Comparison of ENCODE assay signal across 49 mouse cellular contexts in genomic region chr15:82402741-82403140, GRCm38 (mm10). TPM values are rescaled to one million over a fixed set of nuclear protein-coding genes. Genes with fewer than 3 reads are reported as not detected.
"Had no signal": no experiment of that assay in that cellular context is flagged by ENCODE, and none has a peak within 500 bp of the region (broad histone marks: within the 10 kb centered on the region; RNA-seq: fewer than 3 reads in every experiment).

No protein-coding gene starts in this region.

- H3K4me2 ChIP-seq: heart, embryonic 11.5 days; heart, embryonic 13.5 days; heart, embryonic 15.5 days; hindbrain, embryonic 12.5 days; hindbrain, embryonic 13.5 days; hindbrain, embryonic 14.5 days; hindbrain, embryonic 15.5 days; intestine, embryonic 15.5 days; kidney, embryonic 15.5 days had no signal

- H3K9me3 ChIP-seq: heart, embryonic 13.5 days; heart, embryonic 15.5 days; hindbrain, embryonic 10.5 days; hindbrain, embryonic 12.5 days; hindbrain, embryonic 13.5 days; hindbrain, embryonic 15.5 days; intestine, embryonic 15.5 days; kidney, embryonic 15.5 days had no signal

- H3K9ac ChIP-seq: heart, embryonic 13.5 days; heart, embryonic 15.5 days; hindbrain, embryonic 12.5 days; hindbrain, embryonic 13.5 days; hindbrain, embryonic 14.5 days; hindbrain, embryonic 15.5 days; intestine, embryonic 15.5 days; kidney, embryonic 15.5 days had no signal

- H3K4me1 ChIP-seq: heart, embryonic 13.5 days; heart, embryonic 15.5 days; hindbrain, embryonic 12.5 days; hindbrain, embryonic 13.5 days; hindbrain, embryonic 15.5 days; intestine, embryonic 15.5 days; kidney, embryonic 15.5 days had no signal

- H3K27ac ChIP-seq: heart, embryonic 13.5 days; heart, embryonic 15.5 days; hindbrain, embryonic 10.5 days; hindbrain, embryonic 12.5 days; hindbrain, embryonic 13.5 days; hindbrain, embryonic 14.5 days; hindbrain, embryonic 15.5 days; hindbrain, postnatal 0 days; intestine, embryonic 15.5 days; kidney, embryonic 15.5 days; kidney, postnatal 0 days; layer of hippocampus, adult 2 months; left cerebral cortex, adult 2 months had no signal

- ATAC-seq: hindbrain, embryonic 16.5 days; hindbrain, postnatal 0 days; inflammation-experienced regulatory T-cells, adult 6 months; intestine, embryonic 15.5 days; intestine, embryonic 16.5 days; intestine, postnatal 0 days had no signal

- H3K4me3 ChIP-seq: heart, embryonic 13.5 days; heart, embryonic 15.5 days; hindbrain, embryonic 10.5 days; hindbrain, embryonic 12.5 days; hindbrain, embryonic 13.5 days; hindbrain, embryonic 15.5 days; intestine, embryonic 15.5 days; kidney, embryonic 15.5 days; layer of hippocampus, adult 2 months; left cerebral cortex, adult 2 months had no signal

- H3K36me3 ChIP-seq: heart, embryonic 13.5 days; heart, embryonic 15.5 days; hindbrain, embryonic 10.5 days; hindbrain, embryonic 12.5 days; hindbrain, embryonic 13.5 days; hindbrain, embryonic 15.5 days; intestine, embryonic 15.5 days; kidney, embryonic 15.5 days had no signal

- H3K27me3 ChIP-seq: heart, embryonic 13.5 days; heart, embryonic 15.5 days; hindbrain, embryonic 12.5 days; hindbrain, embryonic 13.5 days; hindbrain, embryonic 15.5 days; intestine, embryonic 15.5 days; kidney, embryonic 15.5 days had no signal

- DNase-seq: heart, postnatal 10 days; heart, postnatal 14 days; heart, postnatal 36 days; heart, postnatal 4 days; kidney, adult 11 months; kidney, adult 18-20 months; kidney, adult 2 months; kidney, adult 8-10 months; kidney, adult 9 months; kidney, postnatal 10 days; kidney, postnatal 14 days; kidney, postnatal 25 days; kidney, postnatal 36 days; kidney, postnatal 4 days; layer of hippocampus, adult 9-11 months; layer of hippocampus, postnatal 36 days had no signal

RNA-seq across cellular contexts. Expression of gene Cyp2d10, which starts 4.3 kb away (rescaled TPM):
- total RNA-seq: heart, postnatal 10 days; heart, postnatal 25 days; heart, postnatal 36 days; heart, postnatal 4 days; hematopoietic stem cell, adult 5-6 weeks; hindbrain, postnatal 0 days; layer of hippocampus, postnatal 14 days; layer of hippocampus, postnatal 25 days; layer of hippocampus, postnatal 36 days had no signal
- polyA plus RNA-seq: heart, embryonic 14.5 days; heart, embryonic 15.5 days; heart, postnatal 0 days; hindbrain, embryonic 10.5 days; hindbrain, embryonic 11.5 days; hindbrain, embryonic 12.5 days; hindbrain, embryonic 13.5 days; hindbrain, embryonic 14.5 days; hindbrain, embryonic 16.5 days; hindbrain, postnatal 0 days; inflammation-experienced regulatory T-cells, adult 6 months; intestine, embryonic 14.5 days; kidney, embryonic 14.5 days had no signal

RNA-seq across cellular contexts. Expression of gene Cyp2d11, which starts 8.9 kb away (rescaled TPM):
- total RNA-seq: heart, postnatal 10 days; heart, postnatal 14 days; hematopoietic stem cell, adult 5-6 weeks; hindbrain, postnatal 0 days; layer of hippocampus, postnatal 10 days; layer of hippocampus, postnatal 14 days; layer of hippocampus, postnatal 36 days; left cerebral cortex, adult 2 months had no signal
- polyA plus RNA-seq: heart, embryonic 11.5 days; heart, embryonic 13.5 days; heart, embryonic 14.5 days; heart, embryonic 15.5 days; heart, embryonic 16.5 days; heart, postnatal 0 days; hindbrain, embryonic 10.5 days; hindbrain, embryonic 11.5 days; hindbrain, embryonic 12.5 days; hindbrain, embryonic 13.5 days; hindbrain, embryonic 14.5 days; hindbrain, embryonic 15.5 days; hindbrain, embryonic 16.5 days; hindbrain, postnatal 0 days; inflammation-experienced regulatory T-cells, adult 6 months; intestine, embryonic 14.5 days; intestine, embryonic 15.5 days; intestine, embryonic 16.5 days; intestine, postnatal 0 days; kidney, adult 2 months; kidney, embryonic 14.5 days; kidney, embryonic 15.5 days; kidney, embryonic 16.5 days; kidney, postnatal 0 days; large intestine, adult 2 months had no signal

RNA-seq across cellular contexts. Expression of gene Cyp2d9, which starts 30.5 kb away (rescaled TPM):
- total RNA-seq: heart, postnatal 10 days; heart, postnatal 14 days; heart, postnatal 25 days; heart, postnatal 36 days; hematopoietic stem cell, adult 5-6 weeks; hindbrain, postnatal 0 days; layer of hippocampus, adult 18-20 months; layer of hippocampus, adult 2 months; layer of hippocampus, postnatal 10 days; layer of hippocampus, postnatal 14 days; layer of hippocampus, postnatal 36 days; left cerebral cortex, adult 18-20 months; left cerebral cortex, adult 2 months had no signal
- polyA plus RNA-seq: heart, embryonic 11.5 days; heart, embryonic 13.5 days; heart, embryonic 14.5 days; heart, embryonic 15.5 days; heart, embryonic 16.5 days; heart, postnatal 0 days; hindbrain, embryonic 10.5 days; hindbrain, embryonic 11.5 days; hindbrain, embryonic 12.5 days; hindbrain, embryonic 13.5 days; hindbrain, embryonic 14.5 days; hindbrain, embryonic 15.5 days; hindbrain, embryonic 16.5 days; hindbrain, postnatal 0 days; inflammation-experienced regulatory T-cells, adult 6 months; intestine, embryonic 14.5 days; intestine, postnatal 0 days; kidney, postnatal 0 days had no signal
